Mouse (Mus musculus): ENCODE measurements around the gene Cyb5b. TPM values are rescaled to one million over a fixed set of nuclear protein-coding genes. Genes with fewer than 3 reads are reported as not detected.

Cyb5b gene
- polyA plus RNA-seq, 1 experiment from 2014 or later: 102 TPM

GRCm38 (mm10) chr8:107133881-107134280, 16.6 kb upstream of the Cyb5b start:
- 56% methylated on average over 6 of the region's 6 CpGs for WGBS
- no peak overlapping the region for H3K4me3 ChIP-seq
- H3K9me3 ChIP-seq (replicated peaks): no peaks in the 10 kb centered on the region
- no peak overlapping the region for H3K27ac ChIP-seq
- no peak overlapping the region for H3K4me2 ChIP-seq
- no peak for ATAC-seq
- no peak overlapping the region for H3K9ac ChIP-seq
- H3K4me1 ChIP-seq: peaks cover 6% of the 10 kb centered on the region; the same call in 1 of the 2 replicates
- H3K27me3 ChIP-seq: no peaks in the 10 kb centered on the region
- H3K36me3 ChIP-seq (ENCODE audit: poor library complexity, severe bottlenecking): no peaks in the 10 kb centered on the region

GRCm38 (mm10) chr8:107136003-107136612, 14.3 kb upstream of the Cyb5b start:
- no peaks in the 10 kb centered on the region for H3K4me1 ChIP-seq
- H3K9me3 ChIP-seq (replicated peaks): no peaks in the 10 kb centered on the region
- no peaks in the 10 kb centered on the region for H3K36me3 ChIP-seq (ENCODE audit: poor library complexity, severe bottlenecking)
- no peak overlapping the region for H3K4me3 ChIP-seq
- H3K9ac ChIP-seq: no peak overlapping the region
- no peaks in the 10 kb centered on the region for H3K27me3 ChIP-seq
- ATAC-seq: no peak
- 17% methylated on average over 8 of the region's 8 CpGs for WGBS
- no peak overlapping the region for H3K4me2 ChIP-seq
- H3K27ac ChIP-seq: no peak overlapping the region

- H3K4me3 ChIP-seq: no peak overlapping the region
- no peak overlapping the region for H3K4me2 ChIP-seq
- no peak overlapping the region for H3K9ac ChIP-seq
- no peak for ATAC-seq
- H3K4me1 ChIP-seq: no peaks in the 10 kb centered on the region
- 80% methylated on average over 6 of the region's 6 CpGs for WGBS
- no peaks in the 10 kb centered on the region for H3K9me3 ChIP-seq (replicated peaks)
- no peak overlapping the region for H3K27ac ChIP-seq
- H3K36me3 ChIP-seq (ENCODE audit: poor library complexity, severe bottlenecking): no peaks in the 10 kb centered on the region
- no peaks in the 10 kb centered on the region for H3K27me3 ChIP-seq
Observed at GRCm38 (mm10) chr8:107137591-107137990, 12.8 kb upstream of the Cyb5b start.

- Histone ChIP-seq H3K36me3 (ENCODE audit: poor library complexity, severe bottlenecking) (no peaks in the 10 kb centered on the region), H3K4me3 (no peak overlapping the region), H3K9me3 (replicated peaks) (no peaks in the 10 kb centered on the region), H3K27ac (no peak overlapping the region), H3K4me1 (no peaks in the 10 kb centered on the region), H3K27me3 (no peaks in the 10 kb centered on the region), H3K9ac (no peak overlapping the region), H3K4me2 (no peak overlapping the region)
- no peak for ATAC-seq
- 94% methylated on average over 5 of the region's 5 CpGs for WGBS
Observed at GRCm38 (mm10) chr8:107138338-107138737, 12.1 kb upstream of the Cyb5b start.

GRCm38 (mm10) chr8:107139704-107140470, 10.6 kb upstream of the Cyb5b start:
- ATAC-seq: no peak
- Histone ChIP-seq H3K27ac (no peak overlapping the region), H3K27me3 (no peaks in the 10 kb centered on the region), H3K9ac (no peak overlapping the region), H3K9me3 (replicated peaks) (no peaks in the 10 kb centered on the region), H3K36me3 (ENCODE audit: poor library complexity, severe bottlenecking) (no peaks in the 10 kb centered on the region), H3K4me2 (no peak overlapping the region), H3K4me1 (no peaks in the 10 kb centered on the region), H3K4me3 (no peak overlapping the region)
- 43% methylated on average over 13 of the region's 13 CpGs for WGBS

GRCm38 (mm10) chr8:107142539-107142938, 7.9 kb upstream of the Cyb5b start:
- 92% methylated on average over 4 of the region's 4 CpGs for WGBS
- no peak overlapping the region for H3K27ac ChIP-seq
- ATAC-seq: no peak

GRCm38 (mm10) chr8:107143501-107143900, 6.9 kb upstream of the Cyb5b start:
- WGBS: 41% methylated on average over 4 of the region's 4 CpGs
- Histone ChIP-seq H3K9me3 (replicated peaks) (no peaks in the 10 kb centered on the region), H3K36me3 (ENCODE audit: poor library complexity, severe bottlenecking) (no peaks in the 10 kb centered on the region), H3K4me2 (no peak overlapping the region), H3K4me1 (no peaks in the 10 kb centered on the region), H3K27me3 (no peaks in the 10 kb centered on the region), H3K27ac (no peak overlapping the region), H3K9ac (no peak overlapping the region), H3K4me3 (no peak overlapping the region)
- ATAC-seq: no peak

More at GRCm38 (mm10) chr8:107142539-107142938, 7.9 kb upstream of the Cyb5b start:
- H3K36me3 ChIP-seq (ENCODE audit: poor library complexity, severe bottlenecking): no peaks in the 10 kb centered on the region
- H3K9ac ChIP-seq: no peak overlapping the region
- H3K4me2 ChIP-seq: no peak overlapping the region
- no peaks in the 10 kb centered on the region for H3K9me3 ChIP-seq (replicated peaks)
- no peaks in the 10 kb centered on the region for H3K4me1 ChIP-seq
- no peaks in the 10 kb centered on the region for H3K27me3 ChIP-seq
- no peak overlapping the region for H3K4me3 ChIP-seq

GRCm38 (mm10) chr8:107146186-107146585, 4.3 kb upstream of the Cyb5b start:
- H3K27me3 ChIP-seq: no peaks in the 10 kb centered on the region
- H3K9me3 ChIP-seq (replicated peaks): no peaks in the 10 kb centered on the region
- peaks cover 8% of the 10 kb centered on the region for H3K4me1 ChIP-seq
- H3K27ac ChIP-seq: no peak overlapping the region
- H3K4me3 ChIP-seq: no peak overlapping the region
- no peak for ATAC-seq
- H3K9ac ChIP-seq: no peak overlapping the region
- no peak overlapping the region for H3K4me2 ChIP-seq
- H3K36me3 ChIP-seq (ENCODE audit: poor library complexity, severe bottlenecking): no peaks in the 10 kb centered on the region

GRCm38 (mm10) chr8:107148802-107149201, 1.6 kb upstream of the Cyb5b start:
- H3K4me1 ChIP-seq: peaks cover 17% of the 10 kb centered on the region
- no peak for ATAC-seq
- H3K36me3 ChIP-seq (ENCODE audit: poor library complexity, severe bottlenecking): peaks cover 13% of the 10 kb centered on the region
- no peaks in the 10 kb centered on the region for H3K9me3 ChIP-seq (replicated peaks)
- H3K4me3 ChIP-seq: no peak overlapping the region
- H3K27ac ChIP-seq: no peak overlapping the region
- no peaks in the 10 kb centered on the region for H3K27me3 ChIP-seq
- 90% methylated on average over 5 of the region's 5 CpGs for WGBS
- no peak overlapping the region for H3K4me2 ChIP-seq
- H3K9ac ChIP-seq: no peak overlapping the region

- H3K4me2 ChIP-seq: peak overlapping the region; percentile 79
- H3K27ac ChIP-seq: peak overlapping the region; percentile 71
- peak overlapping the region; percentile 83 for H3K9ac ChIP-seq
- H3K9me3 ChIP-seq (replicated peaks): no peaks in the 10 kb centered on the region
- H3K27me3 ChIP-seq: no peaks in the 10 kb centered on the region
- ATAC-seq: peak; percentile 69
- peaks cover 17% of the 10 kb centered on the region for H3K4me1 ChIP-seq
- 21% methylated on average over 6 of the region's 6 CpGs for WGBS
- H3K36me3 ChIP-seq (ENCODE audit: poor library complexity, severe bottlenecking): peaks cover 22% of the 10 kb centered on the region
- H3K4me3 ChIP-seq: peak overlapping the region; percentile 88
Observed at GRCm38 (mm10) chr8:107150057-107150403, 410 bp upstream of the Cyb5b start.

GRCm38 (mm10) chr8:107151212-107151920, 926 bp downstream of the Cyb5b start:
- no peak overlapping the region for H3K27ac ChIP-seq
- peak overlapping the region; percentile 88 for H3K4me3 ChIP-seq
- peaks cover 17% of the 10 kb centered on the region for H3K4me1 ChIP-seq
- peak overlapping the region; percentile 83 for H3K9ac ChIP-seq
- peaks cover 35% of the 10 kb centered on the region for H3K36me3 ChIP-seq (ENCODE audit: poor library complexity, severe bottlenecking)
- 76% methylated on average over 7 of the region's 7 CpGs for WGBS
- no peaks in the 10 kb centered on the region for H3K27me3 ChIP-seq
- H3K4me2 ChIP-seq: peak overlapping the region; percentile 79
- H3K9me3 ChIP-seq (replicated peaks): no peaks in the 10 kb centered on the region
- no peak for ATAC-seq

Data from forebrain, embryonic 13.5 days (tissue).